Mouse (Mus musculus) E14TG2a.4 (cell line): Measurements from ENCODE around the gene Cd72.

ENCODE experiments used
- CTCF ChIP-seq: conservative IDR thresholded peaks from 2 replicates; pipeline ENCODE4 v1.5.1; 2014; ENCODE audit warnings: low read length
- NANOG ChIP-seq: IDR thresholded peaks from 2 replicates; pipeline ENCODE4 v1.6.1; 2014; ENCODE audit warnings: borderline replicate concordance, low read length, mixed read lengths
- POU5F1 ChIP-seq: IDR thresholded peaks from 2 replicates; pipeline ENCODE4 v1.6.1; 2014; ENCODE audit warnings: low read length, borderline replicate concordance

GRCm38 (mm10) chr4:43424072-43424471, 30.4 kb downstream of the Cd72 start:
- TF ChIP-seq CTCF: no peak
- TF ChIP-seq POU5F1: no peak
- TF ChIP-seq NANOG: no peak
